Comparison of ENCODE assay signal across 11 mouse cellular contexts in genomic region chr2:165890401-165890800, GRCm38 (mm10). TPM values are rescaled to one million over a fixed set of nuclear protein-coding genes. Genes with fewer than 3 reads are reported as not detected.
DNase-seq lines count a peak whose midpoint lies in the region; ATAC-seq lines count a peak whose summit lies in the region.
"Had no signal": no experiment of that assay in that cellular context is flagged by ENCODE, and none has a peak within 500 bp of the region (broad histone marks: within the 10 kb centered on the region; RNA-seq: fewer than 3 reads in every experiment).

No protein-coding gene starts in this region.

- peak overlapping the region; percentile 98 for H3K27ac ChIP-seq in hindbrain, embryonic 10.5 days
- no peak overlapping the region for H3K27ac ChIP-seq in hindbrain, embryonic 13.5 days
- H3K27ac ChIP-seq in stomach, embryonic 14.5 days (ENCODE audit: low read length) = peak overlapping the region; percentile 52; the same call in 1 of the 2 replicates

- H3K36me3 ChIP-seq in hindbrain, embryonic 10.5 days = no peaks in the 10 kb centered on the region
- no peaks in the 10 kb centered on the region for H3K36me3 ChIP-seq in hindbrain, embryonic 13.5 days
- H3K36me3 ChIP-seq in stomach, embryonic 14.5 days (ENCODE audit: control insufficient read depth, insufficient read depth, low read length) = no peaks in the 10 kb centered on the region

- DNase-seq in hindbrain, embryonic 10.5 days (ENCODE audit: low spot score) = no peak
- no peak for DNase-seq in adrenal gland, postnatal 14 days
- no peak for DNase-seq in left cerebral cortex, adult 18-20 months (ENCODE audit: low spot score in 2 of 2)
- no peak for DNase-seq in frontal cortex, adult 2 months (ENCODE audit: extremely low spot score in 1 of 2, low spot score in 1 of 2)
- DNase-seq: B cell, adult 2 months; cerebellum, adult 8-10 months; kidney, adult 18-20 months had no signal

- 87% methylated on average over 10 of the region's 10 CpGs for WGBS in hindbrain, embryonic 10.5 days
- 84% methylated on average over 10 of the region's 10 CpGs for WGBS in hindbrain, embryonic 13.5 days
- WGBS in stomach, embryonic 14.5 days = 73% methylated on average over 10 of the region's 10 CpGs

- H3K4me3 ChIP-seq in hindbrain, embryonic 10.5 days = no peak overlapping the region
- no peak overlapping the region for H3K4me3 ChIP-seq in hindbrain, embryonic 13.5 days
- no peak overlapping the region for H3K4me3 ChIP-seq in stomach, embryonic 14.5 days (ENCODE audit: low read depth, low read length)

- ATAC-seq in hindbrain, embryonic 13.5 days (ENCODE audit: low FRiP score) = no peak
- ATAC-seq in CD4-positive, CD25-positive, alpha-beta regulatory T cell, adult 4 months = peak; percentile 70
- ATAC-seq in inflammation-experienced regulatory T-cells, adult 6 months = peak; percentile 74
- no peak for ATAC-seq in stomach, embryonic 14.5 days (ENCODE audit: insufficient number of reproducible peaks, insufficient read depth, low FRiP score, low read depth)

- no peak overlapping the region for H3K9ac ChIP-seq in hindbrain, embryonic 13.5 days
- no peak overlapping the region for H3K9ac ChIP-seq in stomach, embryonic 14.5 days (replicated peaks; ENCODE audit: low read depth, low read length)

- no peaks in the 10 kb centered on the region for H3K27me3 ChIP-seq in hindbrain, embryonic 10.5 days (ENCODE audit: insufficient read depth, poor library complexity, severe bottlenecking)
- H3K27me3 ChIP-seq in hindbrain, embryonic 13.5 days = no peaks in the 10 kb centered on the region
- H3K27me3 ChIP-seq in stomach, embryonic 14.5 days (ENCODE audit: control insufficient read depth, insufficient read depth, low read length) = no peaks in the 10 kb centered on the region

- no peaks in the 10 kb centered on the region for H3K9me3 ChIP-seq in hindbrain, embryonic 10.5 days
- H3K9me3 ChIP-seq in hindbrain, embryonic 13.5 days = no peaks in the 10 kb centered on the region
- no peaks in the 10 kb centered on the region for H3K9me3 ChIP-seq in stomach, embryonic 14.5 days (ENCODE audit: control insufficient read depth, low read depth, low read length)

- H3K4me1 ChIP-seq in hindbrain, embryonic 10.5 days (replicated peaks) = peaks cover 74% of the 10 kb centered on the region
- H3K4me1 ChIP-seq in hindbrain, embryonic 13.5 days (replicated peaks) = peaks cover 47% of the 10 kb centered on the region
- H3K4me1 ChIP-seq in stomach, embryonic 14.5 days (ENCODE audit: control insufficient read depth, insufficient read depth, low read length) = peaks cover 42% of the 10 kb centered on the region

- no peak overlapping the region for H3K4me2 ChIP-seq in hindbrain, embryonic 13.5 days
- H3K4me2 ChIP-seq in stomach, embryonic 14.5 days (replicated peaks; ENCODE audit: low read depth, low read length) = no peak overlapping the region

RNA-seq across cellular contexts. Expression of gene Zmynd8, which starts 8.4 kb away (rescaled TPM):
- polyA plus RNA-seq in hindbrain, embryonic 10.5 days (2016; fragmentation: Nextera tagmentation; extraction: Ambion mirVana) = 60.0 and 65.2 TPM in 2 replicates
- polyA plus RNA-seq in hindbrain, embryonic 13.5 days (2015; fragmentation: Nextera tagmentation; extraction: Ambion mirVana) = 82.2 and 86.6 TPM in 2 replicates
- 10 to 100 TPM; 66.6 to 75.4 TPM for polyA plus RNA-seq in CD4-positive, CD25-positive, alpha-beta regulatory T cell, adult 4 months (2017; shearing (Covaris generic))
- 10 to 100 TPM; 43.3 to 65.6 (median 61.9) TPM for polyA plus RNA-seq in inflammation-experienced regulatory T-cells, adult 6 months (2017; shearing (Covaris generic))
- 53.1 and 57.6 TPM in 2 replicates for polyA plus RNA-seq in stomach, embryonic 14.5 days (2014; fragmentation: Nextera tagmentation; extraction: Ambion mirVana)
- total RNA-seq in adrenal gland, postnatal 14 days (2021) = 45.8 and 59.2 TPM in 2 replicates
- total RNA-seq in left cerebral cortex, adult 18-20 months (2021) = 100 to 1,000 TPM; 150 to 151 TPM
- polyA plus RNA-seq in frontal cortex, adult 2 months (2012; rRNA removed) = 79.7 and 86.6 TPM in 2 replicates

Comparison
In these comparisons a context has a peak if more than half of its experiments do, and no peak if none do; other contexts are left out.
1. ATAC-seq: peak in CD4-positive, CD25-positive, alpha-beta regulatory T cell, adult 4 months (single experiment) and inflammation-experienced regulatory T-cells, adult 6 months (single experiment); none in hindbrain, embryonic 13.5 days (single experiment) and stomach, embryonic 14.5 days (single experiment).